Mouse (Mus musculus) cerebellum, adult 2 months (tissue): Measurements from ENCODE around the gene Kctd19.

Source experiments
- CTCF ChIP-seq: fragments of 200-500 bp; IDR thresholded peaks from 2 replicates; pipeline ENCODE4 v1.5.1; 2011; ENCODE audit warnings: low read depth, mild to moderate bottlenecking, control low read depth, low read length, moderate library complexity, borderline replicate concordance; ENCODE audit not compliant: insufficient read depth
- POLR2A ChIP-seq: fragments of 200-500 bp; IDR thresholded peaks from 2 replicates; pipeline ENCODE4 v1.6.1; 2011; ENCODE audit warnings: low read length, control low read depth, borderline replicate concordance; ENCODE audit not compliant: insufficient read depth

GRCm38 (mm10) chr8:105433021-105433420 is 19.7 kb upstream of the Kctd19 start:
- no peak for TF ChIP-seq CTCF
- TF ChIP-seq POLR2A = no peak
